Mouse (Mus musculus) heart, embryonic 11.5 days (tissue): Measurements from ENCODE around the gene Il1rl2. TPM values are rescaled to one million over a fixed set of nuclear protein-coding genes. Genes with fewer than 3 reads are reported as not detected.

ENCODE experiments used
- ATAC-seq: fragments of 200-750 bp; cut with Nextera tagmentation; replicated peaks from 2 replicates; pipeline ENCODE4 v1.8.0; 2017; ENCODE audit warnings: moderate library complexity; ENCODE audit not compliant: insufficient number of reproducible peaks, low FRiP score, low TSS enrichment
- H3K27ac ChIP-seq: fragments of 300-500 bp; sonication (generic); 2 replicates; pipeline ENCODE4 v1.5.1; 2014; ENCODE audit warnings: mild to moderate bottlenecking, low read depth, low read length
- H3K27me3 ChIP-seq: fragments of 300-500 bp; sonication (generic); 2 replicates; pipeline ENCODE4 v1.6.1; 2014; ENCODE audit warnings: mild to moderate bottlenecking, low read length, mixed read lengths; ENCODE audit not compliant: control insufficient read depth, insufficient read depth
- H3K36me3 ChIP-seq: fragments of 300-500 bp; sonication (generic); 2 replicates; pipeline ENCODE4 v1.6.1; 2014; ENCODE audit warnings: mild to moderate bottlenecking, low read length, moderate library complexity, mixed read lengths; ENCODE audit not compliant: control insufficient read depth, insufficient read depth
- H3K4me1 ChIP-seq: fragments of 300-500 bp; sonication (generic); 2 replicates; pipeline ENCODE4 v1.6.1; 2014; ENCODE audit warnings: low read length; ENCODE audit not compliant: control insufficient read depth, insufficient read depth
- H3K4me2 ChIP-seq: fragments of 300-500 bp; sonication (generic); 2 replicates; pipeline ENCODE4 v1.6.1; 2014; ENCODE audit warnings: mild to moderate bottlenecking, moderate library complexity
- H3K4me3 ChIP-seq: fragments of 300-500 bp; sonication (generic); 2 replicates; pipeline ENCODE4 v1.5.1; 2014; ENCODE audit warnings: low read depth, low read length
- H3K9ac ChIP-seq: fragments of 300-500 bp; sonication (generic); 2 replicates; pipeline ENCODE4 v1.6.1; 2014; ENCODE audit warnings: mild to moderate bottlenecking, low read depth, low read length, moderate library complexity
- H3K9me3 ChIP-seq: fragments of 300-500 bp; sonication (generic); replicated peaks from 2 replicates; pipeline ENCODE4 v1.6.1; 2016; ENCODE audit warnings: low read length; ENCODE audit not compliant: control insufficient read depth
- WGBS: fragments of 180-500 bp; shearing (Covaris S2); extraction: QIAGEN DNeasy Blood & Tissue Kit; methylation state at CpG from one replicate; pipeline ENCODE4 v1.1.7; 2014; ENCODE audit not compliant: insufficient replicate concordance; 5-methylcytosine and 5-hydroxymethylcytosine counted together
- polyA plus RNA-seq: library from polyadenylated mRNA; unstranded; fragments of >200 nt; fragmentation: Nextera tagmentation; extraction: Ambion mirVana; gene quantifications from 2 replicates; pipeline ENCODE4 v1.2.1, GENCODE M21; 2014

Gene Il1rl2
- polyA plus RNA-seq, 1 experiment from 2014 or later: 1.5 TPM

DNA sequence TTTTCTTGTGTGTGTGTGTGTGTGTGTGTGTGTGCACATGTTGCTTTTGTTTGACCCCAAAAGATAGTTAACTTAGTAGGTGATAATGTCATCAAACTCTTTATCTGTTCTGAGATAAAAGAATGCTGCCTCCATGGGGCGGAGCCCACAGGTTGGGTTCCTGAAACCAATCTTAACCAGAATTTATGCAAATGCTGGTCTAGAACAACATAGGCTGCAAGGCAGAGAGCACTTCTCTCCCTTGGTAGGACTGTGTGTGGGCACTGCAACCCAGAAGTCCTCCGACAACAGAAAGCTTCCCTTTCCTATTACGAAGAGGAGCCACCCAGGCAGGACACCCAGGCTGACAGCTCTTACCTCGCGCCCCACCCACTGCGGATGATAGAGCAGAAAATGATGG lies 75.2 kb downstream of the Il1rl2 start:
- WGBS: 87% methylated on average over 6 of the region's 6 CpGs
- Histone ChIP-seq H3K9ac (no peak overlapping the region), H3K27me3 (no peaks in the 10 kb centered on the region)

DNA sequence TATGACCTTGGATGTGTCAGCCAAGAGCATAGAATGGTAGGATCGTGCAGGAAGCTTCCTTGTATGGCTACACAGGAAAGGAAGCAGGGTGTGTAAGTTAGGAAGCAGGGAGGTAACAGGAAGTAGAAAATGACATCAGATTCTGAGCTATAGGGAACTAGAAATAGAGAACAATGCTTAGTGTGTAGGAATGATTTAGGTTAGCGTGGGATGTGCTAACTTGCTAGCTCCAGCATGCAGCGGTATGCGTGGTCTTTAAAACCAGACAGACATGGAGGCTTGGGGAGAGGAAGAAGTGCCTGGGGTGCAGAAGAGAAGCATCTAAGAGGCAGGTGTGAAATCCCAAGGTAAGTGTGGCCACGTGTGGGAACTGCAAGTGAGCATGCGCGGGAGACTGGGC lies 80.3 kb downstream of the Il1rl2 start:
- Histone ChIP-seq H3K27me3 (no peaks in the 10 kb centered on the region), H3K9ac (no peak overlapping the region), H3K4me2 (no peak overlapping the region), H3K27ac (no peak overlapping the region), H3K36me3 (no peaks in the 10 kb centered on the region), H3K9me3 (no peaks in the 10 kb centered on the region), H3K4me1 (no peaks in the 10 kb centered on the region), H3K4me3 (no peak overlapping the region)
- 79% methylated on average over 7 of the region's 7 CpGs for WGBS
- no peak for ATAC-seq

More for the DNA sequence above, 75.2 kb downstream of the Il1rl2 start:
- Histone ChIP-seq H3K4me3 (no peak overlapping the region), H3K36me3 (no peaks in the 10 kb centered on the region), H3K27ac (no peak overlapping the region), H3K4me2 (no peak overlapping the region), H3K9me3 (no peaks in the 10 kb centered on the region), H3K4me1 (no peaks in the 10 kb centered on the region)
- no peak for ATAC-seq

DNA sequence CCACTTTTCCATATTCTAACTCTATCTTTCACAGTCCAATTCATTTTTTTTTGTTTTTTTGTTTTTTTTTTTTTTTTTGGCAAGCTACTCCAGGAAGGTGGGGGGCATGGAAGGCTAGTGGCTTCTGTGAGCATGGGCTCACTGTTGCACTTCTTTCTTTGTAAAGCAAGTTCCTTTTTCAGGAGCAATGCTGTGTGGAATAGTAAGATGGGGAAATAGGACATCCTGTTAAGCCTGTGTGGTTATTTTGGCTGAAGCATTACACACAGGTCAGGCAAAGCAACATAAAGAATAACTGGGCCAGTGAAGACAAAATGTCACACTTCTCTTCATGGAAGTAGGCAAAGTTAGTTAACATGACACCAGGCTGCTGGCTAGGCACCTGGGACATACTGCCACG lies 85.5 kb downstream of the Il1rl2 start:
- no peak for ATAC-seq

DNA sequence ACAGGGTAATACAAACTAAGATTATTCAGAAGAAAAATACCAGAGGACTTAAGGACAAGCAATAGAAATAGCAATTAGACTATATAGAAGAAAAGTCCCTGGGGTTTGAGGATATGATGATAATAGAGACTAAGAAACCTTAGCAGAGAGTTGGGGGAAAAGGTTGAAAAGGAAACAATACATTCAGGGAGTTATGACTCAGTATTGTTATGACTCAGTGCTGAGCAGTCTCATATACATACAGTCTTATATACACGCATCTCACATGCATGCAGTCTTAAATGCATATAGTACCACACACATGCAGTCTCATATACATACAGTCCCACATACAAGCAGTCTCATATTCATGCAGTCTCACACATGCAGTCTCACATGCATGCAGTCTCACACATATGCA lies 88.6 kb downstream of the Il1rl2 start:
- WGBS: 89% methylated on average over 1 of the region's 1 CpGs

More for the DNA sequence above, 85.5 kb downstream of the Il1rl2 start:
- H3K27ac ChIP-seq: no peak overlapping the region
- WGBS: 59% methylated on average over 1 of the region's 1 CpGs
- no peaks in the 10 kb centered on the region for H3K36me3 ChIP-seq
- H3K9ac ChIP-seq: no peak overlapping the region
- no peak overlapping the region for H3K4me2 ChIP-seq
- no peaks in the 10 kb centered on the region for H3K9me3 ChIP-seq
- H3K27me3 ChIP-seq: no peaks in the 10 kb centered on the region
- no peaks in the 10 kb centered on the region for H3K4me1 ChIP-seq
- no peak overlapping the region for H3K4me3 ChIP-seq

DNA sequence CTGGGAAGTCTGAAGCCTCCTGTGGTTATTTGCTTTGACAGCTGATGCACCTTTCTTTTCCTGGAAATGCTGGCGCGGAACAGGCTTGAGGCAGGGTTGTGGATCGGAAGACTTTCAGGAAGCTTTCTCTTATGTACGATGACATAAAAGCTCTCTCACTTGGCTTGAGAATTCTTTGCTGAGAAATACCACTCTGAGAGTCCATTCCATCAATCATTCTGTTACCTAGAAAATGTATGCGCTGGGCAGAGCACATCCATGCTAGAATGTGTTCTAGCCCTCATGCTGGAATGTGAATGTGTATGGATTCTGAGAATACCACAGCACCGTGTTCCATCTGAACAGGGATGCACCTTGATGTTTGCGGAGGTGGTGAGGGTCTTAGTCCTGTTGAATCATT lies 89.9 kb downstream of the Il1rl2 start:
- H3K4me3 ChIP-seq: no peak overlapping the region
- H3K9me3 ChIP-seq: no peaks in the 10 kb centered on the region
- no peaks in the 10 kb centered on the region for H3K4me1 ChIP-seq
- H3K9ac ChIP-seq: no peak overlapping the region
- no peak overlapping the region for H3K27ac ChIP-seq
- no peaks in the 10 kb centered on the region for H3K36me3 ChIP-seq
- ATAC-seq: no peak
- H3K4me2 ChIP-seq: no peak overlapping the region
- WGBS: 77% methylated on average over 7 of the region's 7 CpGs
- H3K27me3 ChIP-seq: no peaks in the 10 kb centered on the region

More for the DNA sequence above, 88.6 kb downstream of the Il1rl2 start:
- H3K9me3 ChIP-seq: no peaks in the 10 kb centered on the region
- no peak overlapping the region for H3K9ac ChIP-seq
- H3K4me2 ChIP-seq: no peak overlapping the region
- H3K4me1 ChIP-seq: no peaks in the 10 kb centered on the region
- no peak overlapping the region for H3K4me3 ChIP-seq
- no peak overlapping the region for H3K27ac ChIP-seq
- no peaks in the 10 kb centered on the region for H3K36me3 ChIP-seq
- ATAC-seq: no peak
- H3K27me3 ChIP-seq: no peaks in the 10 kb centered on the region

DNA sequence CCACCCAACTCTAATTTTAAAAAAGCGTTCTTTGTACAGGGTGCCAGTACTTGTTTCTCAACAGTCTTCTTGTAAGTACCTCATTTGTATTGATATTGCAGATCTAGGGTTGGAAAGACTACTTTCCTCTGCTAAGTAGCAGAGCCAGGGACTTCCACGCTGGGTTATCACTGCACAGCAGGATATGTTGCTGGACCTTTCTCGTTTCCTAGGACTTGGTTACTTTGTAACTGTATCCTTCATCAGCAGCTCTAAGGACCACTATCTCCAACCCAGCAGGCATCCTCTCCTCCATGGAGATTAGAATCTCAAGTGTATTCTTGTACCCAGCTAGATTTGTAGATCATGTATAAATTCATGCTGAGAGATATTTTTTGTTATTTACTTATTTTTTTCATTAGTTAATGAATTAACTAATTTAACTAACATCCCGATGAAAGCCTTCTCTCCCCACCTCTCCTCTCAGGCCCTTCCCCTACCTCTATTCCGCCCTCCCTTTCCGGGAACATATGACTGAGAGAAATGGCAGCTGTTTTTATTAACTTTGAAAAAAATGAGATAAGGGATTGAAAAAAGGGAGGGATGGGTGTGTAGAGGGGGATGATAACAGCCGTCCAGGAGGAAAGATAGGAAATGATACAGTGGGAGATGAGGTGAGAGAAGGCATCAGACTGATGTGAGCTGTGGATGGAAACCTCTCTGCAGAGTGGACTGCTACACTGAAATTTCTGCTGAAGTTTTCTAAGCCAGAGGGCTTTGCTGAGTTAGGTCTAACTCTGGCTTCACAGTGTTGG lies 90.7 kb downstream of the Il1rl2 start:
- 39% methylated on average over 7 of the region's 7 CpGs for WGBS
- H3K4me2 ChIP-seq: no peak overlapping the region
- ATAC-seq: no peak
- no peaks in the 10 kb centered on the region for H3K27me3 ChIP-seq
- H3K9me3 ChIP-seq: no peaks in the 10 kb centered on the region
- no peak overlapping the region for H3K4me3 ChIP-seq
- H3K9ac ChIP-seq: no peak overlapping the region
- H3K36me3 ChIP-seq: no peaks in the 10 kb centered on the region
- no peaks in the 10 kb centered on the region for H3K4me1 ChIP-seq
- H3K27ac ChIP-seq: no peak overlapping the region

DNA sequence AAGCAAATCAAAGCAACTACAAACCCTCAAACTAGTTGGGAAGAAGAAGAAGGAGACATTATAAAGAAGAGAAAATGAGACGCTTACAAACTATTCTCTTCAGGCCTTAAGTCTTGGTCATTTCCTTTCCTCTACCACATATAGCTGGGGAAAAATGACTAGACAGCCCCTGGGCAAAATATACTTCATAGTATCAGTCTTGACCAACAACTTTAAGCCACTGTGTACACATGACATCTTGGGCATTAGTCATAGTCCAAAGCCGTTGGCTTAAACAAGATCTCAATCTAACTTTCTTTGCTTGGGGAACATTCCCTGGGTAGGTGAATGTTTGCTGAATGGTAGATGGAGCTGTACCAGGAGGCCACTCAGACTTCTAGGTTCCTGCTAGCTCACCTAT lies 92.6 kb downstream of the Il1rl2 start:
- no peaks in the 10 kb centered on the region for H3K36me3 ChIP-seq
- H3K9me3 ChIP-seq: no peaks in the 10 kb centered on the region
- H3K27me3 ChIP-seq: no peaks in the 10 kb centered on the region
- 74% methylated on average over 2 of the region's 2 CpGs for WGBS
- no peak overlapping the region for H3K4me2 ChIP-seq
- no peak for ATAC-seq
- H3K27ac ChIP-seq: no peak overlapping the region
- H3K4me3 ChIP-seq: no peak overlapping the region
- no peaks in the 10 kb centered on the region for H3K4me1 ChIP-seq
- no peak overlapping the region for H3K9ac ChIP-seq
